18 mouse cellular contexts compared by ENCODE assay signal in the genomic region with DNA sequence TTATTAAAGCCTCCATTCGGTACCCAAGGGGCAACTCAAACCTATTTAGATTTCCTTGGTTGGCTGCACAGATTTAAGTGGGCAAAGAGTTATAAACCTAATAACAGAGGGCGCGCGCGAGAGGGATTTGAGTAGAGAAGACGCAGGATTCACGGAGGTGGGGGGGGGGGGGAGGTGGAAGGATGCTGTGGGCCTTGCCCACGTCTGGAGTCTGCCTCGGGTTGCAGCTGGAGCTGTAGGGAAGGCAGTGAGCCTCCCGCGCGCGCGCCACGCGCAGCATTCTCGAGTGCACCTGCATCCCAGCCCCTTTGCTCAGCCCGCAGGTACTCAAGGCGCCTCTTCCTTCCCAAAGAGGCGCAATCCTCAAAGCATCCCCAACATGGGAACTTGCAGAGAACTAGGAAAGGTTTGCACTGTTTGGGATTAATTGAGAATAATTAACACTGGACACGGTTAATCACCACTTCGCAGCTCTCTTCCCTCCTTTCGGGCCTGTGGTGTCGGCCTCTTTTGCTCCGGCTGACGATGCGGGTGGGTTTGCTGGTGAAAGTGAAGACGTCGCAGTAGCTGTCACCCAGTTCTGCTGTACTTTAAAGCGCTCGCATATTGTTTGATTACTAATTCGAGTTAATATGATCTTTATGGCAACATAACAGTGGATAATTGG. TPM values are rescaled to one million over a fixed set of nuclear protein-coding genes. Genes with fewer than 3 reads are reported as not detected.
A peak's percentile ranks its signal among the peaks of the same experiment; 100 is the strongest.
DNase-seq lines count a peak whose midpoint lies in the region; ATAC-seq lines count a peak whose summit lies in the region.
"Had no signal": no experiment of that assay in that cellular context is flagged by ENCODE, and none has a peak within 500 bp of the region (broad histone marks: within the 10 kb centered on the region; RNA-seq: fewer than 3 reads in every experiment).

No protein-coding gene starts in this region.

- H3K27ac ChIP-seq in forebrain, embryonic 15.5 days (replicated peaks), result peak overlapping the region; percentile 97
- peak overlapping the region; percentile 96 for H3K27ac ChIP-seq in midbrain, embryonic 13.5 days
- no peak overlapping the region for H3K27ac ChIP-seq in stomach, embryonic 14.5 days (ENCODE audit: low read length)

- H3K36me3 ChIP-seq in forebrain, embryonic 15.5 days, result no peaks in the 10 kb centered on the region
- no peaks in the 10 kb centered on the region for H3K36me3 ChIP-seq in midbrain, embryonic 13.5 days
- H3K36me3 ChIP-seq in stomach, embryonic 14.5 days (ENCODE audit: control insufficient read depth, insufficient read depth, low read length), result no peaks in the 10 kb centered on the region

- 2% methylated on average over 32 of the region's 32 CpGs for WGBS in forebrain, embryonic 15.5 days
- WGBS in midbrain, embryonic 13.5 days, result 1% methylated on average over 32 of the region's 32 CpGs
- 7% methylated on average over 32 of the region's 32 CpGs for WGBS in stomach, embryonic 14.5 days

- peak overlapping the region; percentile 38 for H3K9ac ChIP-seq in forebrain, embryonic 15.5 days (replicated peaks)
- H3K9ac ChIP-seq in midbrain, embryonic 13.5 days (replicated peaks), result peak overlapping the region; percentile 78
- H3K9ac ChIP-seq in stomach, embryonic 14.5 days (replicated peaks; ENCODE audit: low read depth, low read length), result no peak overlapping the region
- H3K9ac ChIP-seq: lung, embryonic 14.5 days had no signal

- intact Hi-C loops in heart, postnatal 10 days (cut with DNase I), result no loop called here

- peaks cover 88% of the 10 kb centered on the region for H3K4me1 ChIP-seq in forebrain, embryonic 15.5 days
- H3K4me1 ChIP-seq in midbrain, embryonic 13.5 days (replicated peaks), result peaks cover 94% of the 10 kb centered on the region
- H3K4me1 ChIP-seq in stomach, embryonic 14.5 days (ENCODE audit: control insufficient read depth, insufficient read depth, low read length), result peaks cover 5% of the 10 kb centered on the region; the same call in 1 of the 2 replicates

- H3K4me3 ChIP-seq in forebrain, embryonic 15.5 days, result peak overlapping the region; percentile 44
- H3K4me3 ChIP-seq in midbrain, embryonic 13.5 days (replicated peaks), result peak overlapping the region; percentile 45
- H3K4me3 ChIP-seq in stomach, embryonic 14.5 days (ENCODE audit: low read depth, low read length), result no peak overlapping the region
- H3K4me3 ChIP-seq: erythroblast, embryonic 14.5 days had no signal

- no peak for ATAC-seq in forebrain, embryonic 15.5 days (replicated peaks)
- 0 out of 2 replicates have a peak, but pooled peaks have one; percentile 7 for ATAC-seq in midbrain, embryonic 13.5 days
- no peak for ATAC-seq in stomach, embryonic 14.5 days (ENCODE audit: insufficient number of reproducible peaks, insufficient read depth, low FRiP score, low read depth)

- H3K27me3 ChIP-seq in forebrain, embryonic 15.5 days, result no peaks in the 10 kb centered on the region
- peaks cover 35% of the 10 kb centered on the region for H3K27me3 ChIP-seq in midbrain, embryonic 13.5 days
- peaks cover 43% of the 10 kb centered on the region for H3K27me3 ChIP-seq in stomach, embryonic 14.5 days (ENCODE audit: control insufficient read depth, insufficient read depth, low read length)

- peak overlapping the region; percentile 91 for H3K4me2 ChIP-seq in forebrain, embryonic 15.5 days (replicated peaks)
- peak overlapping the region; percentile 83 for H3K4me2 ChIP-seq in midbrain, embryonic 13.5 days (replicated peaks)
- 0 out of 2 replicates have a peak overlapping the region, but pooled peaks have one; percentile 7 for H3K4me2 ChIP-seq in stomach, embryonic 14.5 days (replicated peaks; ENCODE audit: low read depth, low read length)
- H3K4me2 ChIP-seq: lung, embryonic 14.5 days had no signal

- DNase-seq in heart, adult 11 months, result peak; percentile 60
- no peak for DNase-seq in heart, postnatal 4 days
- no peak for DNase-seq in kidney, postnatal 4 days
- no peak for DNase-seq in heart, postnatal 10 days
- DNase-seq in urinary bladder, postnatal 4 days (ENCODE audit: low spot score in 2 of 2), result no peak
- DNase-seq: adrenal gland, postnatal 14 days; cerebellum, adult 2 months; heart, postnatal 36 days; kidney, postnatal 36 days; lung, embryonic 14.5 days; thymus, adult 18-20 months had no signal

- no peaks in the 10 kb centered on the region for H3K9me3 ChIP-seq in forebrain, embryonic 15.5 days
- H3K9me3 ChIP-seq in midbrain, embryonic 13.5 days, result no peaks in the 10 kb centered on the region
- no peaks in the 10 kb centered on the region for H3K9me3 ChIP-seq in stomach, embryonic 14.5 days (ENCODE audit: control insufficient read depth, low read depth, low read length)

RNA-seq across cellular contexts. Expression of a gene that starts 11.3 kb away (rescaled TPM):
- total RNA-seq in heart, postnatal 4 days (2021), result not detected
- polyA plus RNA-seq in forebrain, embryonic 15.5 days (2015; fragmentation: Nextera tagmentation; extraction: Ambion mirVana), result 39.7 and 42.3 TPM in 2 replicates
- 27.8 and 28.2 TPM in 2 replicates for polyA plus RNA-seq in midbrain, embryonic 13.5 days (2015; fragmentation: Nextera tagmentation; extraction: Ambion mirVana)
- polyA plus RNA-seq in stomach, embryonic 14.5 days (2014; fragmentation: Nextera tagmentation; extraction: Ambion mirVana), result 12.0 and 12.5 TPM in 2 replicates
- under 1 TPM in 1 of 2 experiments, not detected in 1; 0.17 TPM for total RNA-seq in heart, postnatal 10 days (2021)
- total RNA-seq: MEL; monocyte, adult 5-6 weeks had no signal
- polyA plus RNA-seq: erythroblast, embryonic 14.5 days; gonadal fat pad, adult 2 months had no signal

Comparison
In these comparisons a context has a peak if more than half of its experiments do, and no peak if none do; other contexts are left out.
1. H3K4me2 ChIP-seq: peak in every context shown above with its lines; median percentile 91 in forebrain, embryonic 15.5 days; 83 in midbrain, embryonic 13.5 days; 7 in stomach, embryonic 14.5 days.